Comparison of ENCODE assay signal across 7 mouse cellular contexts in genomic region chr11:98959437-98960312, GRCm38 (mm10). TPM values are rescaled to one million over a fixed set of nuclear protein-coding genes. Genes with fewer than 3 reads are reported as not detected.
DNase-seq lines count a peak whose midpoint lies in the region; ATAC-seq and TF ChIP-seq lines count a peak whose summit lies in the region.

No protein-coding gene starts in this region.

- peak; percentile 84 for DNase-seq in G1E (ENCODE audit: low spot score)
- peak; percentile 87 for DNase-seq in adrenal gland, adult 8-10 months
- DNase-seq in heart, postnatal 0 days (ENCODE audit: low spot score), result peak; percentile 89
- DNase-seq in kidney, postnatal 25 days, result peak; percentile 86 to 94
- DNase-seq in right cerebral cortex, postnatal 25 days, result peak; percentile 72

- under 1% methylated on average over 36 of the region's 43 CpGs for WGBS in heart, postnatal 0 days

- peaks cover 96% of the 10 kb centered on the region for H3K4me1 ChIP-seq in G1E (ENCODE audit: insufficient read depth, low read depth, low read length)
- peaks cover 52% of the 10 kb centered on the region for H3K4me1 ChIP-seq in erythroblast, embryonic 14.5 days (ENCODE audit: control insufficient read depth)
- H3K4me1 ChIP-seq in heart, postnatal 0 days (ENCODE audit: control insufficient read depth, insufficient read depth), result peaks cover 53% of the 10 kb centered on the region
- H3K4me1 ChIP-seq in megakaryocyte, embryonic 14.5 days, result peaks cover 59% of the 10 kb centered on the region

- H3K36me3 ChIP-seq in G1E (replicated peaks), result peaks cover 50% of the 10 kb centered on the region
- no peaks in the 10 kb centered on the region for H3K36me3 ChIP-seq in erythroblast, embryonic 14.5 days (ENCODE audit: control insufficient read depth)
- H3K36me3 ChIP-seq in heart, postnatal 0 days (replicated peaks; ENCODE audit: control insufficient read depth, insufficient read depth, low read length), result peaks cover 6% of the 10 kb centered on the region; the same call in 1 of the 2 replicates
- no peaks in the 10 kb centered on the region for H3K36me3 ChIP-seq in megakaryocyte, embryonic 14.5 days (replicated peaks; ENCODE audit: low read length)

- 0 out of 2 replicates have a peak, but pooled peaks have one; percentile 54 for TF ChIP-seq EP300 in heart, postnatal 0 days (IDR thresholded peaks at IDR 0.05; ENCODE audit: low read depth)

- peak overlapping the region; percentile 77 for H3K4me3 ChIP-seq in G1E (ENCODE audit: low read depth, low read length)
- peak overlapping the region; percentile 69 for H3K4me3 ChIP-seq in erythroblast, embryonic 14.5 days (replicated peaks)
- H3K4me3 ChIP-seq in heart, postnatal 0 days (ENCODE audit: low read depth, low read length), result peak overlapping the region; percentile 59
- H3K4me3 ChIP-seq in megakaryocyte, embryonic 14.5 days (replicated peaks), result peak overlapping the region; percentile 93

- H3K27ac ChIP-seq in heart, postnatal 0 days (ENCODE audit: low read depth), result peak overlapping the region; percentile 81

- peak; percentile 60 for ATAC-seq in G1E (ENCODE audit: extremely low read depth, insufficient number of reproducible peaks, low FRiP score, poor library complexity, severe bottlenecking)
- ATAC-seq in heart, postnatal 0 days (ENCODE audit: insufficient read depth, low read depth), result peak; percentile 24

- H3K4me2 ChIP-seq in heart, postnatal 0 days (ENCODE audit: low read depth, low read length), result peak overlapping the region; percentile 84

- peak overlapping the region; percentile 64 for H3K9ac ChIP-seq in heart, postnatal 0 days (replicated peaks; ENCODE audit: low read depth, low read length)

- peaks cover 24% of the 10 kb centered on the region for H3K27me3 ChIP-seq in G1E (ENCODE audit: insufficient read depth, low read length)
- peaks cover 56% of the 10 kb centered on the region for H3K27me3 ChIP-seq in erythroblast, embryonic 14.5 days (ENCODE audit: control insufficient read depth)
- no peaks in the 10 kb centered on the region for H3K27me3 ChIP-seq in heart, postnatal 0 days (ENCODE audit: control insufficient read depth, insufficient read depth, low read length)
- H3K27me3 ChIP-seq in megakaryocyte, embryonic 14.5 days (replicated peaks), result peaks cover 91% of the 10 kb centered on the region

- no peaks in the 10 kb centered on the region for H3K9me3 ChIP-seq in G1E (replicated peaks)
- peaks cover 5% of the 10 kb centered on the region; the same call in 1 of the 2 replicates for H3K9me3 ChIP-seq in erythroblast, embryonic 14.5 days (ENCODE audit: control insufficient read depth, low read length)
- no peaks in the 10 kb centered on the region for H3K9me3 ChIP-seq in heart, postnatal 0 days (replicated peaks; ENCODE audit: control insufficient read depth, low read length)
- no peaks in the 10 kb centered on the region for H3K9me3 ChIP-seq in megakaryocyte, embryonic 14.5 days

- TF ChIP-seq CTCF in G1E (IDR thresholded peaks at IDR 0.05; ENCODE audit: low read depth, low read length), result no peak
- no peak for TF ChIP-seq CTCF in heart, postnatal 0 days (IDR thresholded peaks at IDR 0.05; ENCODE audit: low read depth)

RNA-seq across cellular contexts. Expression of gene Gjd3, which starts 23.1 kb away (rescaled TPM):
- total RNA-seq in G1E (2014; fragmentation: Nextera tagmentation) (not detected in 2 replicates), G1E (2017) (not detected in 2 replicates)
- polyA plus RNA-seq in G1E (2012), result not detected in 2 replicates
- not detected for total RNA-seq in adrenal gland, adult 8-10 months (2022)
- not detected in 2 replicates for polyA plus RNA-seq in erythroblast, embryonic 14.5 days (2012)
- 4.2 and 14.7 TPM in 2 replicates for total RNA-seq in heart, postnatal 0 days (2014; rRNA removed; ENCODE audit: low replicate concordance)
- 5.8 and 6.3 TPM in 2 replicates for polyA plus RNA-seq in heart, postnatal 0 days (2015; fragmentation: Nextera tagmentation; extraction: Ambion mirVana)
- polyA plus RNA-seq in megakaryocyte, embryonic 14.5 days (2012; ENCODE audit: insufficient read depth, low replicate concordance), result not detected in 2 replicates

RNA-seq across cellular contexts. Expression of gene Rara, which starts 32.1 kb away (rescaled TPM):
- total RNA-seq in G1E (2014; fragmentation: Nextera tagmentation), result 109 and 110 TPM in 2 replicates
- total RNA-seq in G1E (2017), result 16.9 and 17.1 TPM in 2 replicates
- 84.4 and 103 TPM in 2 replicates for polyA plus RNA-seq in G1E (2012)
- total RNA-seq in adrenal gland, adult 8-10 months (2022), result 10 to 100 TPM; 21.3 to 36.8 (median 30.8) TPM
- polyA plus RNA-seq in erythroblast, embryonic 14.5 days (2012), result 0.20 and 0.32 TPM in 2 replicates
- total RNA-seq in heart, postnatal 0 days (2014; rRNA removed; ENCODE audit: low replicate concordance), result 24.0 and 36.2 TPM in 2 replicates
- polyA plus RNA-seq in heart, postnatal 0 days (2015; fragmentation: Nextera tagmentation; extraction: Ambion mirVana), result 14.7 and 15.8 TPM in 2 replicates
- 11.8 and 25.3 TPM in 2 replicates for polyA plus RNA-seq in megakaryocyte, embryonic 14.5 days (2012; ENCODE audit: insufficient read depth, low replicate concordance)

RNA-seq across cellular contexts. Expression of gene Cdc6, which starts 52.1 kb away (rescaled TPM):
- total RNA-seq in G1E (2014; fragmentation: Nextera tagmentation) (60.7 and 84.9 TPM in 2 replicates), G1E (2017) (52.7 and 63.4 TPM in 2 replicates)
- polyA plus RNA-seq in G1E (2012), result 3.4 and 4.1 TPM in 2 replicates
- total RNA-seq in adrenal gland, adult 8-10 months (2022), result under 1 TPM; 0.20 to 0.95 (median 0.72) TPM
- polyA plus RNA-seq in erythroblast, embryonic 14.5 days (2012), result 0.76 and 0.82 TPM in 2 replicates
- 1.4 and 2.2 TPM in 2 replicates for total RNA-seq in heart, postnatal 0 days (2014; rRNA removed; ENCODE audit: low replicate concordance)
- polyA plus RNA-seq in heart, postnatal 0 days (2015; fragmentation: Nextera tagmentation; extraction: Ambion mirVana), result 4.2 and 4.5 TPM in 2 replicates
- 0.44 TPM in 1 of 2 replicates, not detected in the other for polyA plus RNA-seq in megakaryocyte, embryonic 14.5 days (2012; ENCODE audit: insufficient read depth, low replicate concordance)

Comparison
In these comparisons a context has a peak if more than half of its experiments do, and no peak if none do; other contexts are left out.
1. Peak in every context shown above with its lines: DNase-seq, ATAC-seq, H3K4me3 ChIP-seq and H3K27ac ChIP-seq.